Mouse (Mus musculus) G1E (cell line): ENCODE results near the gene Sema7a.

Experiments
- CTCF ChIP-seq: IDR thresholded peaks from 2 replicates; pipeline ENCODE4 v1.5.1; 2012; ENCODE audit warnings: low read depth, low read length, inconsistent platforms, mixed read lengths
- GATA1 ChIP-seq: IDR thresholded peaks from 2 replicates; pipeline ENCODE4 v1.6.1; 2012; ENCODE audit warnings: borderline replicate concordance, low read length, inconsistent platforms, mixed read lengths
- GATA2 ChIP-seq: IDR thresholded peaks from 2 replicates; pipeline ENCODE4 v1.6.1; 2012; ENCODE audit warnings: low read depth, low read length, inconsistent platforms, borderline replicate concordance
- TAL1 ChIP-seq: conservative IDR thresholded peaks from 2 replicates; pipeline ENCODE4 v1.6.1; 2012; ENCODE audit warnings: low read depth, low read length, inconsistent platforms, mixed read lengths

DNA sequence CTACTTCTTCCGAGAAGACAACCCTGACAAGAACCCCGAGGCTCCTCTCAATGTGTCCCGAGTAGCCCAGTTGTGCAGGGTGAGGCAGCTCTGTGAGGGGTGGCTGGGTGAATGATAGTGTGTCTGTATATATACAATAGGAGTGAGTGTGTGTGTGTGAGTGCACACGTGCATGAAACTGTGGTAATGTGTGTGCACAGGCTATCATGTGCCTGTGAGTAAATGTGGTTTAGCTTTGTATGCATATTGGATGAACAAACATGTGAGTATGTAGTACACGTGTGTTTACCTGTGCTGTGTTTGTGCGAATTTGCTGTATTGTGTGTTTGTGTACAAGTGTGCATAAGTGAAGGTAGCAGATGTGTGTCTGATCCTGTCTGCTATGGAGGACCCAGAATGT lies 15.9 kb downstream of the Sema7a start:
- TF ChIP-seq CTCF (no peak), GATA1 (no peak), TAL1 (no peak), GATA2 (no peak)
